Mouse (Mus musculus) liver, embryonic 14.5 days (tissue): ENCODE results near the gene Uqcr11. TPM values are rescaled to one million over a fixed set of nuclear protein-coding genes. Genes with fewer than 3 reads are reported as not detected.

Experiments
- ATAC-seq: fragments of 200-750 bp; cut with Nextera tagmentation; 2 replicates; pipeline ENCODE4 v1.8.0; 2017; ENCODE audit warnings: moderate number of reproducible peaks, mild to moderate bottlenecking, moderate library complexity; ENCODE audit not compliant: insufficient read depth
- DNase-seq, 3 experiments: peaks; one replicate each; pipeline ENCODE4 v3.0.0-alpha.2; 2012 to 2013; ENCODE audit warnings: low read depth in 3 of 3, low spot score in 3 of 3
- H3K27ac ChIP-seq: fragments of 300-500 bp; sonication (generic); 2 replicates; pipeline ENCODE4 v1.5.1; 2014; ENCODE audit warnings: moderate library complexity, mild to moderate bottlenecking, control low read depth, inconsistent platforms
- H3K27me3 ChIP-seq: fragments of 300-500 bp; sonication (generic); 2 replicates; pipeline ENCODE4 v1.6.1; 2014; ENCODE audit warnings: mild to moderate bottlenecking, low read length, moderate library complexity; ENCODE audit not compliant: control insufficient read depth, insufficient read depth
- H3K36me3 ChIP-seq: fragments of 300-500 bp; sonication (generic); replicated peaks from 2 replicates; pipeline ENCODE4 v1.6.1; 2014; ENCODE audit warnings: low read depth; ENCODE audit not compliant: control insufficient read depth, insufficient read depth
- H3K4me1 ChIP-seq, 2 experiments: fragments of 200-500 bp in 1 of 2; fragments of 300-500 bp in 1 of 2; sonication (generic) in 1 of 2; replicated peaks; 2 replicates each; pipeline ENCODE4 v1.6.1; 2012 to 2014; ENCODE audit warnings: antibody characterized with exemption in 1 of 2, inconsistent platforms in 1 of 2, low read length in 1 of 2; ENCODE audit not compliant: control insufficient read depth in 2 of 2, insufficient read depth in 2 of 2
- H3K4me2 ChIP-seq: fragments of 300-500 bp; sonication (generic); 2 replicates; pipeline ENCODE4 v1.6.1; 2014; ENCODE audit warnings: low read depth, mild to moderate bottlenecking, control low read depth, moderate library complexity
- H3K4me3 ChIP-seq, 2 experiments: fragments of 200-500 bp in 1 of 2; fragments of 300-500 bp in 1 of 2; sonication (generic) in 1 of 2; 2 replicates each; pipeline ENCODE4 v1.5.1; 2012 to 2014; ENCODE audit warnings: low read depth in 2 of 2, low read length in 2 of 2, mild to moderate bottlenecking in 2 of 2, control low read depth in 1 of 2, inconsistent platforms in 1 of 2, moderate library complexity in 1 of 2; ENCODE audit not compliant: insufficient read depth in 1 of 2
- H3K9ac ChIP-seq: fragments of 300-500 bp; sonication (generic); replicated peaks from 2 replicates; pipeline ENCODE4 v1.6.1; 2014; ENCODE audit warnings: mild to moderate bottlenecking, control low read depth, moderate library complexity
- H3K9me3 ChIP-seq: fragments of 300-500 bp; sonication (generic); 2 replicates; pipeline ENCODE4 v1.6.1; 2016; ENCODE audit warnings: low read length, mixed read lengths; ENCODE audit not compliant: control insufficient read depth
- CTCF ChIP-seq: IDR thresholded peaks from 2 replicates; pipeline ENCODE4 v1.5.1; 2016; ENCODE audit warnings: antibody characterized with exemption, low read depth, control low read depth
- EP300 ChIP-seq: IDR thresholded peaks from 2 replicates; pipeline ENCODE4 v1.6.1; 2016; ENCODE audit warnings: antibody characterized with exemption, low read depth
- WGBS: fragments of 180-500 bp; shearing (Covaris S2); extraction: QIAGEN DNeasy Blood & Tissue Kit; methylation state at CpG from one replicate; pipeline ENCODE4 v1.1.7; 2014; ENCODE audit not compliant: insufficient replicate concordance; 5-methylcytosine and 5-hydroxymethylcytosine counted together
- polyA plus RNA-seq, 2 experiments: library from polyadenylated mRNA; depleted of rRNA in 1 of 2; stranded (reverse) in 1 of 2; unstranded in 1 of 2; fragments of >200 nt; fragmentation: Nextera tagmentation in 1 of 2; extraction: Ambion mirVana in 1 of 2; gene quantifications; 2 replicates each; pipeline versions ENCODE4 v1.2.1 to v1.2.3; 2012 to 2014

Uqcr11 gene
- polyA plus RNA-seq, 2 experiments, result 571 to 729 TPM

- Histone ChIP-seq H3K4me3 (no peak overlapping the region), H3K27me3 (no peaks in the 10 kb centered on the region), H3K9me3 (no peaks in the 10 kb centered on the region), H3K9ac (no peak overlapping the region), H3K36me3 (no peaks in the 10 kb centered on the region), H3K4me2 (no peak overlapping the region), H3K4me1 (peaks cover 6 to 13% of the 10 kb centered on the region in 2 experiments), H3K27ac (no peak overlapping the region)
- ATAC-seq (peak; percentile 64), DNase-seq (peak; percentile 50 to 59 (median 57))
- WGBS, result 9% methylated on average over 26 of the region's 26 CpGs
- TF ChIP-seq CTCF, result peak; percentile 99
- TF ChIP-seq EP300, result no peak
Measured at GRCm38 (mm10) chr10:80445898-80446601, 39.4 kb upstream of the Uqcr11 start.

GRCm38 (mm10) chr10:80445052-80445451 lies 38.4 kb upstream of the Uqcr11 start:
- H3K9me3 ChIP-seq, result no peaks in the 10 kb centered on the region
- no peaks in the 10 kb centered on the region for H3K27me3 ChIP-seq
- no peak overlapping the region for H3K4me2 ChIP-seq
- H3K9ac ChIP-seq, result no peak overlapping the region; the same call in 1 of the 2 replicates
- no peaks in the 10 kb centered on the region for H3K36me3 ChIP-seq
- H3K4me1 ChIP-seq, result peaks cover 0 to 7% of the 10 kb centered on the region in 2 experiments; a peak in 1 of 4 replicates
- 35% methylated on average over 1 of the region's 1 CpGs for WGBS
- no peak overlapping the region for H3K27ac ChIP-seq
- H3K4me3 ChIP-seq, result no peak overlapping the region
- ATAC-seq (no peak), DNase-seq (no peak)
- no peak for TF ChIP-seq EP300
- TF ChIP-seq CTCF, result no peak

DNA sequence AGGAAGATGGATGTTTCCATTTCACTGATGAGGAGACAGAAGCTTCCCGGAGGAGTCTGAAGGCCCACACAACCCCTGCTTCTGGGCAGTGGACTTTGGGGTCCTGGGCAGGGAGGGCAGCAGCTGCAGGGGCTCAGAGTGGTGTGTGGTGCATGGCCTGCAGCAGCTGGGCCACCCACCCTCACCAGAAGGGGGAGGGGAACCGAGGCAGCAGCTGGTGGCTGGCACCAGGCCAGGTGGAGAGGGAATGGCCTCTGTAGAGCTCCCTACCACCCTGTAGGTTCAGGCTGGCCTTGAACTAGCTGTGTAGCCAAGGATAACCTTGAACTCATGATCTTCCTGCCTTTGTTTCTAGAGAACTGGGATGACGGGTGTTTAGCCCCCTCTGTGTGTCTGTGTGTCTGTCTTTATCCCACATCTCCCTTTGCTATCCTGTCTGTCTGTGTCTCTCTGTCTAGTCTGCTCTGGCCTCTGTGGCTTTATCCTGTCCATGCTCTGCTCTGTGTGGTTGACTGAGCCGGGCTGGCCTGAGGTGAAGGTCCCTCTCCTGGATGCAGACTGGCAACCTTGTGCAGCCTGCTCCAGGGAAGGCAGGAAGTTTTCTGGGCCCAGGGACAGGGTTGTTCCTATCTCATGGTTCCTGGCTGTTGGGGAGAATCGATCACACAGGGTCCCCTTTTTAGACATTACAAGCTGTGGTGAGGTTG lies 37.9 kb upstream of the Uqcr11 start:
- H3K36me3 ChIP-seq, result no peaks in the 10 kb centered on the region
- H3K4me1 ChIP-seq, result peaks cover 0 to 7% of the 10 kb centered on the region in 2 experiments; a peak in 1 of 4 replicates
- H3K4me2 ChIP-seq, result no peak overlapping the region
- DNase-seq (no peak), ATAC-seq (no peak)
- H3K4me3 ChIP-seq, result no peak overlapping the region
- no peak for TF ChIP-seq CTCF
- no peak for TF ChIP-seq EP300
- H3K27me3 ChIP-seq, result no peaks in the 10 kb centered on the region
- 51% methylated on average over 5 of the region's 5 CpGs for WGBS
- no peaks in the 10 kb centered on the region for H3K9me3 ChIP-seq
- no peak overlapping the region; the same call in 1 of the 2 replicates for H3K9ac ChIP-seq
- no peak overlapping the region for H3K27ac ChIP-seq

DNA sequence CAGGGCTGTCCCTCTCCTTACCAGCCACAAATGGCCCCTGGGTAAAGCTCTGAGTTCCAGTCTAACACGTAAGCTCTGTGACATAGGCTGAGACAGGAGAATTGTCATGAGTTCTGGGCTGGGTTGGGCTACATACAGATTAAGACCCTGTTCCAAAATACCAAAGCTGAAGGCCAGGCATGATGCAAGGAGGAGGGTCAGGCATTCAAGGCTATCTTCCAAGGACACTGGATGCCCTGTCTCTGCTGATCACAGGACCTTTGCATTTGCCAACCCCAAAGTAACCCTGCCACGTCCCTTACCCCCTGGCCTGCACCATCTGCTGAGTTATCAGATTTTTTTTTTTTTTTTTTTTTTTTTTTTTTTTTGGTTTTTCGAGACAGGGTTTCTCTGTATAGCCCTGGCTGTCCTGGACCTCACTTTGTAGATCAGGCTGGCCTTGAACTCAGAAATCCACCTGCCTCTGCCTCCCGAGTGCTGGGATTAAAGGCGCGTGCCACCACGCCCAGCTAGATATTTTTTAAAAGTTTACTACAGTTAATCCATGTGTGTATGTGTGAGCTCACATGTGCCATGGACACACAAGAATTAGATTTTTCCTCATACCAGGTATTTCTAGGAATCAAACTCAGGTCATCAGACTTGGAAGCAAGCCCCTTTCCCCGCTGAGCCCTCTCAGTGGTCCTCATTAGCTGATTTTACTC lies 37.1 kb upstream of the Uqcr11 start:
- H3K9me3 ChIP-seq, result no peaks in the 10 kb centered on the region
- no peak overlapping the region for H3K4me2 ChIP-seq
- 64% methylated on average over 8 of the region's 8 CpGs for WGBS
- TF ChIP-seq EP300 (no peak), CTCF (no peak)
- H3K27me3 ChIP-seq, result no peaks in the 10 kb centered on the region
- no peak for DNase-seq
- peaks cover 0 to 7% of the 10 kb centered on the region in 2 experiments; a peak in 1 of 4 replicates for H3K4me1 ChIP-seq
- ATAC-seq, result no peak
- no peak overlapping the region for H3K27ac ChIP-seq
- no peak overlapping the region for H3K4me3 ChIP-seq
- H3K36me3 ChIP-seq, result no peaks in the 10 kb centered on the region
- H3K9ac ChIP-seq, result no peak overlapping the region

DNA sequence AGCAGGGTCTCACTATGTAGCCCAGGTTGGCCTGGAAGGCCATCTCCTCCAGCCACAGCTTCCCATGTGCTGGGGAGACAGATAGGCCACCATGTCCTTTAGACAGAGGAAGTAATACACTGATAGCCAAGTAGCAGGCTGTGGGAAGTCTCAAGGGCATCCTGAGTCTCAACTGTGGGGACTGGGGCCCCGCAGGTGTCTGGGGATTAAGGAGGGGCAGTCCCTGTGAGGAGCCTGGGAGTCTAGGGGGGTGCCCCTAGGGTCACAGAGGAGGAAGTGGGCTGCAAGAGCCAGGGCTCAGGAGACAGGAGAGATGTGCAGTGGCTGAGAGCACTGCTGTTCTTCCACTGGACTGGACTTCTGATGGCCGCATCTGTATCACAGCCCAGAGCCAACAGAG lies 36.4 kb upstream of the Uqcr11 start:
- Histone ChIP-seq H3K4me2 (no peak overlapping the region), H3K9ac (no peak overlapping the region), H3K4me1 (peaks cover 0 to 6% of the 10 kb centered on the region in 2 experiments; a peak in 1 of 4 replicates), H3K27me3 (no peaks in the 10 kb centered on the region), H3K36me3 (no peaks in the 10 kb centered on the region), H3K4me3 (no peak overlapping the region), H3K9me3 (no peaks in the 10 kb centered on the region), H3K27ac (no peak overlapping the region)
- 33% methylated on average over 2 of the region's 2 CpGs for WGBS
- DNase-seq, result no peak
- no peak for ATAC-seq
- TF ChIP-seq EP300, result no peak
- no peak for TF ChIP-seq CTCF
